Mouse (Mus musculus) adrenal gland, adult 10 weeks (tissue): ENCODE data around the gene Lcp2. TPM values are rescaled to one million over a fixed set of nuclear protein-coding genes. Genes with fewer than 3 reads are reported as not detected.

Source experiments
- polyA plus RNA-seq: library from polyadenylated mRNA; stranded (reverse); fragments of 350-450 nt; fragmentation: Illumina TruSeq; extraction: RNeasy Lipid Tissue Mini Kit (QIAGEN cat#74804); gene quantifications from one replicate; pipeline ENCODE4 v1.2.3, GENCODE M21; 2014; ENCODE audit warnings: low read depth, low replicate concordance

Lcp2 gene
- 2.3 TPM for polyA plus RNA-seq

DNA sequence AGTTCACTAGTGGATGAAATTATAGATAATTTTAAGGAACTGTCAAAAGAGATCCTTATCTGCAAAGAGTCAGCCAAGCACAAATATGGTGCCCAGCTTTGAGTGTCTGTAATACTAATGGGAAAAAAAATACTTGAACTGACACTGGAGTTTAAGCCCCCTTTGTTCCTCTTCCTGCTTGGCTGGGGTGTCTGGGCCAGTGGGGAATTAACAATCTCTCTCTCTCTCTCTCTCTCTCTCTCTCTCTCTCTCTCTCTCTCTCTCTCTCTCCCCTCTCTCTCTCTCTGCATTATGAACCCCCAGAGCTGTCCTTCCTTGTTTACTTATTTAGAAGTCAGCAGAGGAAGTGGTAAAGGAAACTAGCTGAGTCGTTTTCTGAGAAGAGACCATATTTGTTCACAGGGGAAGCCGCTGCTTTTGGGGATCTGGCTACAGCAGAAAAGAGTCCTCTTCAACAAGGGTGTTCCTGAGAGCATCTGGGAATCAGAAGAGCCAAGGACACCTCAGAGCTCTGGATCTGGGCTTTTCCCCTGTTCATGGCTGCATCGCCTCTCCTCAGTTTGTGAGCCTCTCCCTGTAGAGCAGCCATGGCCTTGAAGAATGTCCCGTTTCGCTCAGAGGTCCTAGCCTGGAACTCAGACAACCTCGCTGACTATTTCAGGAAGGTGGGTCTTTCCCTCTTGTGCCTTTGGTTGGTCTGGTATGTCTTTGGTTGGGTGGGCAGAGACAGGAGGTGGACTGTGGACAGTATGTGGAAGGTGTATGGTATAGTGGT, at the start of gene Lcp2:
TSS of gene Lcp2 (plus strand) at position 154 of the 775 bp plus-strand sequence.

GRCm38 (mm10) chr11:34098422-34098821, 51.7 kb downstream of the Lcp2 start, which contains the start of gene 4930469K13Rik:
Gene 4930469K13Rik (minus strand): TSS chr11:34098554.

Other genes with a start within 250 kb of the Lcp2 start
- 1.1 TPM for gene Kcnmb1, start 83.9 kb upstream of the Lcp2 start, polyA plus RNA-seq
- gene Kcnip1, start 53.8 kb upstream of the Lcp2 start, polyA plus RNA-seq, result 19.9 TPM
- not detected for gene 4930469K13Rik, start 51.6 kb downstream of the Lcp2 start, polyA plus RNA-seq
- not detected for gene Foxi1, start 161.2 kb downstream of the Lcp2 start, polyA plus RNA-seq